In genomic region chr19:23896915-23897314, GRCm38 (mm10) we compare ENCODE assay signal across 19 mouse cellular contexts.
DNase-seq lines count a peak whose midpoint lies in the region; ATAC-seq lines count a peak whose summit lies in the region.
"Had no signal": no experiment of that assay in that cellular context is flagged by ENCODE, and none has a peak within 500 bp of the region (broad histone marks: within the 10 kb centered on the region; RNA-seq: fewer than 3 reads in every experiment).

No protein-coding gene starts in this region.

- peak; percentile 38 for ATAC-seq in granulocyte monocyte progenitor cell, adult 5-6 weeks (replicated peaks; ENCODE audit: poor library complexity, severe bottlenecking)
- ATAC-seq in cerebellum, adult (ENCODE audit: insufficient number of reproducible peaks, low FRiP score, low TSS enrichment), result no peak
- ATAC-seq: forebrain, embryonic 14.5 days; inflammation-experienced regulatory T-cells, adult 6 months; liver, embryonic 12.5 days had no signal

- intact Hi-C loops in heart, postnatal 36 days (cut with DNase I), result no loop called here

- DNase-seq in adrenal gland, postnatal 25 days, result peak; percentile 9
- DNase-seq in adrenal gland, adult 2 months, result no peak
- DNase-seq in heart, postnatal 36 days, result peak; percentile 7 to 18
- no peak for DNase-seq in heart, postnatal 4 days
- DNase-seq in skeletal muscle tissue, adult 2 months (ENCODE audit: low read depth, low spot score), result peak; percentile 32
- no peak for DNase-seq in kidney, postnatal 36 days
- DNase-seq: cerebellum, adult 9-11 months; gastrocnemius, postnatal 36 days; kidney, adult 8-10 months; kidney, postnatal 4 days; lung, embryonic 14.5 days; midbrain, embryonic 14.5 days; spleen, adult 18-20 months; thymus, postnatal 25 days had no signal

Comparison
In these comparisons a context has a peak if more than half of its experiments do, and no peak if none do; other contexts are left out.
1. DNase-seq: peak in adrenal gland, postnatal 25 days (single experiment), heart, postnatal 36 days (2 of 2) and skeletal muscle tissue, adult 2 months (single experiment); none in adrenal gland, adult 2 months (single experiment), heart, postnatal 4 days (single experiment) and kidney, postnatal 36 days (0 of 2).